Mouse (Mus musculus): Measurements from ENCODE around the gene Cd300lf. TPM values are rescaled to one million over a fixed set of nuclear protein-coding genes. Genes with fewer than 3 reads are reported as not detected.

Gene Cd300lf
- polyA plus RNA-seq, 1 experiment: 0.72 TPM

- Histone ChIP-seq H3K27me3 (ENCODE audit: control insufficient read depth, insufficient read depth, low read length) (no peaks in the 10 kb centered on the region), H3K4me1 (ENCODE audit: control insufficient read depth, insufficient read depth, low read length) (peaks cover 5% of the 10 kb centered on the region; the same call in 1 of the 2 replicates), H3K4me3 (replicated peaks; ENCODE audit: insufficient read depth, low read depth, low read length) (peak overlapping the region; percentile 83), H3K27ac (ENCODE audit: insufficient read depth, low read length) (peak overlapping the region; percentile 46)
- no peak for TF ChIP-seq POLR2A (IDR thresholded peaks at IDR 0.05; ENCODE audit: borderline replicate concordance, insufficient read depth, low read length)
- TF ChIP-seq CTCF (IDR thresholded peaks at IDR 0.05; ENCODE audit: borderline replicate concordance, insufficient read depth, low read depth, low read length): no peak
- WGBS: under 1% methylated on average over 14 of the region's 14 CpGs
- DNase-seq: peak in 1 of 2 experiments; percentile 39
These were observed 30.7 kb upstream of the Cd300lf start for GRCm38 (mm10) chr11:115164341-115164975.

GRCm38 (mm10) chr11:115163568-115164150 is 29.9 kb upstream of the Cd300lf start:
- no peak for TF ChIP-seq POLR2A (IDR thresholded peaks at IDR 0.05; ENCODE audit: borderline replicate concordance, insufficient read depth, low read length)
- TF ChIP-seq CTCF (IDR thresholded peaks at IDR 0.05; ENCODE audit: borderline replicate concordance, insufficient read depth, low read depth, low read length): no peak
- H3K27me3 ChIP-seq (ENCODE audit: control insufficient read depth, insufficient read depth, low read length): no peaks in the 10 kb centered on the region
- under 1% methylated on average over 47 of the region's 47 CpGs for WGBS
- H3K4me3 ChIP-seq (replicated peaks; ENCODE audit: insufficient read depth, low read depth, low read length): peak overlapping the region; percentile 83
- peaks cover 5% of the 10 kb centered on the region; the same call in 1 of the 2 replicates for H3K4me1 ChIP-seq (ENCODE audit: control insufficient read depth, insufficient read depth, low read length)
- peak in 1 of 2 experiments; percentile 57 for DNase-seq
- H3K27ac ChIP-seq (ENCODE audit: insufficient read depth, low read length): peak overlapping the region; percentile 71

- peak; percentile 99 for DNase-seq
- Histone ChIP-seq H3K27me3 (ENCODE audit: control insufficient read depth, insufficient read depth, low read length) (no peaks in the 10 kb centered on the region), H3K27ac (ENCODE audit: insufficient read depth, low read length) (peak within 1 kb of the TSS; percentile 71), H3K4me1 (ENCODE audit: control insufficient read depth, insufficient read depth, low read length) (peaks cover 5% of the 10 kb centered on the region; the same call in 1 of the 2 replicates), H3K4me3 (replicated peaks; ENCODE audit: insufficient read depth, low read depth, low read length) (peak within 1 kb of the TSS; percentile 83)
- under 1% methylated on average over 47 of the region's 47 CpGs for WGBS
- TF ChIP-seq POLR2A (IDR thresholded peaks at IDR 0.05; ENCODE audit: borderline replicate concordance, insufficient read depth, low read length) (peak; percentile 96), CTCF (IDR thresholded peaks at IDR 0.05; ENCODE audit: borderline replicate concordance, insufficient read depth, low read depth, low read length) (no peak)
These were observed 29.2 kb upstream of the Cd300lf start, which contains the start of gene Slc9a3r1 for GRCm38 (mm10) chr11:115162832-115163480. TSS of gene Slc9a3r1 (plus strand) at chr11:115163341.

GRCm38 (mm10) chr11:115162205-115162601 is 28.4 kb upstream of the Cd300lf start:
- H3K27ac ChIP-seq (ENCODE audit: insufficient read depth, low read length): no peak overlapping the region
- DNase-seq: no peak
- H3K4me1 ChIP-seq (ENCODE audit: control insufficient read depth, insufficient read depth, low read length): peaks cover 5% of the 10 kb centered on the region; the same call in 1 of the 2 replicates
- no peak overlapping the region for H3K4me3 ChIP-seq (replicated peaks; ENCODE audit: insufficient read depth, low read depth, low read length)
- TF ChIP-seq POLR2A (IDR thresholded peaks at IDR 0.05; ENCODE audit: borderline replicate concordance, insufficient read depth, low read length) (no peak), CTCF (IDR thresholded peaks at IDR 0.05; ENCODE audit: borderline replicate concordance, insufficient read depth, low read depth, low read length) (no peak)
- WGBS: 47% methylated on average over 9 of the region's 9 CpGs
- no peaks in the 10 kb centered on the region for H3K27me3 ChIP-seq (ENCODE audit: control insufficient read depth, insufficient read depth, low read length)

GRCm38 (mm10) chr11:115161578-115162204 is 27.9 kb upstream of the Cd300lf start:
- H3K27ac ChIP-seq (ENCODE audit: insufficient read depth, low read length): no peak overlapping the region
- TF ChIP-seq POLR2A (IDR thresholded peaks at IDR 0.05; ENCODE audit: borderline replicate concordance, insufficient read depth, low read length) (no peak), CTCF (IDR thresholded peaks at IDR 0.05; ENCODE audit: borderline replicate concordance, insufficient read depth, low read depth, low read length) (no peak)
- peaks cover 5% of the 10 kb centered on the region; the same call in 1 of the 2 replicates for H3K4me1 ChIP-seq (ENCODE audit: control insufficient read depth, insufficient read depth, low read length)
- WGBS: 76% methylated on average over 9 of the region's 9 CpGs
- no peaks in the 10 kb centered on the region for H3K27me3 ChIP-seq (ENCODE audit: control insufficient read depth, insufficient read depth, low read length)
- DNase-seq: peak in 1 of 2 experiments; percentile 16
- H3K4me3 ChIP-seq (replicated peaks; ENCODE audit: insufficient read depth, low read depth, low read length): no peak overlapping the region

- peak; percentile 71 to 80 for DNase-seq
- 31% methylated on average over 10 of the region's 10 CpGs for WGBS
- no peak overlapping the region for H3K27ac ChIP-seq (ENCODE audit: insufficient read depth, low read length)
- peaks cover 3% of the 10 kb centered on the region; the same call in 1 of the 2 replicates for H3K4me1 ChIP-seq (ENCODE audit: control insufficient read depth, insufficient read depth, low read length)
- H3K27me3 ChIP-seq (ENCODE audit: control insufficient read depth, insufficient read depth, low read length): no peaks in the 10 kb centered on the region
- TF ChIP-seq POLR2A (IDR thresholded peaks at IDR 0.05; ENCODE audit: borderline replicate concordance, insufficient read depth, low read length) (no peak), CTCF (IDR thresholded peaks at IDR 0.05; ENCODE audit: borderline replicate concordance, insufficient read depth, low read depth, low read length) (peak; percentile 89)
- no peak overlapping the region for H3K4me3 ChIP-seq (replicated peaks; ENCODE audit: insufficient read depth, low read depth, low read length)
These were observed 27.2 kb upstream of the Cd300lf start for GRCm38 (mm10) chr11:115160883-115161577.

All from cerebellum, adult 2 months (tissue).